Mouse (Mus musculus) frontal cortex, postnatal 10 days (tissue): ENCODE results near the gene Il10rb.

Experiments
- DNase-seq, 2 experiments: peaks; one replicate each; pipeline ENCODE4 v3.0.0; 2022; ENCODE audit warnings: low spot score in 2 of 2, mixed read lengths in 1 of 2

The Il10rb gene

DNA sequence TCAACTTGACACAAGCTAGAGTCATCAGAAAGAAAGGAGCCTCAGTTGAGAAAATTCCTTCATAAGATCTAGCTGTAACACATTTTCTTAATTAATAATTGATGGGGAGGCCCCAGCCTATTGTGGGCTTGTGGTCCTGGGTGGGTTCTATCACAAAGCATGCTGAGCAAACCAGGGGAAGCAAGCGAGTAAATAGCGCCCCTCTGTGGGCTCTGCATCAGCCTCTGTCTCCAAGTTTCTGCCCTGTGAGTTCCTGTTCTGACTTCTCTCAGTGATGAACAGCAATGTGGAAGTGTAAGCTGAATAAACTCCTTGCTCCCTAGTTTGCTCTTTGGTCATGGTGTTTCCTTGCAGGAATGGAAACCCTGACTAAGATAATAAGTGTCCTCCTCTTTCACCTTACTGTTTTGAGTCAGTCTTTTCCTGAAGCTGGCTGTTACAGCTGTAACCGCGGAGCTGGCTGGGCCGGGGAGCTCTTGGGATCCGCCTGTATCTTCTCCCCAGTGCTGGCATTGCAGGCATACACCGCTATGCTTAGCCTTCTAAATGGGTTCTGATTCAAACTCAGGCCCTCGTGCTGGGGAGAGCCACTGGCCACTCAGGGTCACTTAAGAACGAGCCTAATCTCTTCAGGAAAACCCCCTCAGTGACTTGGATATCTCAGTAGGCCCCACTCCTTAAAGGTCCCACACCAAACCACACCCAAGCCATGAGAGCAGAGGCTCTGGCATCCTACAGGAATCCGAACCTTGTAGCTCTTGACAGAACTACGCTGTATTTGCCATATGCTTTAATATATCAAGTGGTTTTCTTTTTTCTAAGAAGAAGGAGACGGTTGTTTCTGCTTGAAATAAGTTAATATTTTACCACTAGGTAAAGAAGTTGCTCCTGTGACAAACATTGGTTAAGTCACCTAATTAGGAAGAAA is 44.4 kb downstream of the Il10rb start:
- DNase-seq: no peak

- DNase-seq: no peak
Observed at GRCm38 (mm10) chr16:91451949-91452348, 46.0 kb downstream of the Il10rb start.

DNA sequence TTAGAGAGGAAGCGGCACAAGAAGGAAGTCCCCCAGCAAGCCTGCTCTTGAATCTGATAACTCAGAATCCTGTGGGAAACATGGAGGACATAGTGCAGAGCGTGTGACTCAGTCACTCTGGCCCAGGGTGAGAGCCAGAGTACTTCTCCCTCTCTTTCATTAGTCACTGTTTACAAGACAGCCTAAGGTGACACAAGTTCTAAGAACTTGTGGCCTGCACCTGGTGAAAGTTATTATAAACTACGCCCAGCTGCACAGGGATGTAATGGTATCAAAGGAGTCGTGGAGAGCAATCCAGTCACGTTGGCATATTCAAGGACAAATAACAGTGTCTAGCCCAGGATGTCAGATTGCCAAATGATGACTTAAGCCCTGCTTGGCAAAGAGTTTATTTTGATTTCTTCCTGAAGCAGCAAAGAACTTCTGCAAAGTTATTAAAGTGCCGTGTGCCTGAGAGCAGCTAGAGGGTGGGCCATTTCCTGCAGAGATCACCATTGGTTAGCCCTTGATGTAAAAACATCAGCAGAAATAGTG is 46.5 kb downstream of the Il10rb start:
- no peak for DNase-seq

GRCm38 (mm10) chr16:91455868-91456267 is 49.9 kb downstream of the Il10rb start:
- no peak for DNase-seq

- DNase-seq: no peak
Observed at GRCm38 (mm10) chr16:91458301-91458746, 52.4 kb downstream of the Il10rb start.

DNA sequence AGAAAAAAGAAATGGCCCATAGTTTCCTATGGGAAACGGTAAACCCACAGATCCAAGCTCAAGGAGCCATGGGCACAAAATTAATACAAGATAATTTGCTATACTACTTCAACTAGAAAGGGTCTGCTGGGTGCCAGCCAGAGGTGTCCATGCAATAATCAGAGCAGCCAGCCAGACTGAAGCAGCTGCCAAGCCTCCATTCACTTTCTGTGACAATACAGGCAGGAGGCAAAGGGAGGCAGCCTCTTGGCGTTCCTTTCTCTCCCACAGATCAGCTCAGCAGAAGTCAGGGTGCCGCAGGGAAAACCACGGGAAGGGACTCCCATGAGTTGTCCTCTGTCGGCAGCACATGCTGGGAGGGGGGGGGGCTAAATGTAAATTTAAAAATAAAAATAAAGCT is 53.0 kb downstream of the Il10rb start:
- no peak for DNase-seq

DNA sequence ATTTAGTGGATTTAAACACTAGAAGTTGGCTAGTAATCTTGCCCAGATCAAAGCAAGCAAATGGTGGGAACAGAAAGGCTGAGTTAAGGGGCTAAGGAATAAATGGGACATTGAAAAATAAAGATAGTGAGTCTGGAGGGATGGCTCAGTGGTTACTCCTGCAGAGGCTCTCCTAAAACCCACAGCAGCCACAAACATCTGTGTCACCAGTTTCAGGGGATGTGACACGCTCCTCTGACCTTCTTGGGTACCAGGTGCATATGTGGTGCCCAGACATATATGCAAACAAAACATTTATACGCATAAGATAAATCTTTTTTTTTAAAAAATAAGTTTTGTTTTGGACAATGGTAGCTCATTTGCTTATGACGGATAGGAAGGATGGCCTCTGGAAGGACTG is 53.4 kb downstream of the Il10rb start:
- DNase-seq: no peak

GRCm38 (mm10) chr16:91459841-91460370 is 53.9 kb downstream of the Il10rb start:
- DNase-seq: no peak

GRCm38 (mm10) chr16:91461066-91461638 is 55.2 kb downstream of the Il10rb start:
- DNase-seq: no peak

DNA sequence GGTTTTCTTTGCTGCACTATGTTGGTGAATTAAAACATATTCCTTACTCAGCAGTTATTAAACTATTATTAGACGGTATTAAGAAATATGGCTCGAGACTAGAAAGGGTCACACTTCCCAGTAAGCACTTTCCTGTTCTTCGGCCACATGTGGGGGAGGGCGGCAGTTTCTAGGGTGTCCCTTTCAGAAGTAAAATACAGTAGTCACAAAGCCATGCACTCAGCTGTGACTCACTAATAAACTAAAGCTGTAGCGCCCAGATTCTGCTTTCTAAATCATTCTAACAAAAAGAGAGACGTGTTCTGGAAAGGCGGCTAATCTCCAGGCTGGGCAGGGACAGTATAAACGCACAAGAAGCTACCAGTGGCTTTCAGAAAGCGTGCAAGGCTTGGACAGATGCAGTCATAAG is 55.8 kb downstream of the Il10rb start:
- DNase-seq: no peak

- no peak for DNase-seq
Observed at GRCm38 (mm10) chr16:91462644-91463043, 56.7 kb downstream of the Il10rb start.

- no peak for DNase-seq
Observed at GRCm38 (mm10) chr16:91463400-91463799, 57.4 kb downstream of the Il10rb start.

DNA sequence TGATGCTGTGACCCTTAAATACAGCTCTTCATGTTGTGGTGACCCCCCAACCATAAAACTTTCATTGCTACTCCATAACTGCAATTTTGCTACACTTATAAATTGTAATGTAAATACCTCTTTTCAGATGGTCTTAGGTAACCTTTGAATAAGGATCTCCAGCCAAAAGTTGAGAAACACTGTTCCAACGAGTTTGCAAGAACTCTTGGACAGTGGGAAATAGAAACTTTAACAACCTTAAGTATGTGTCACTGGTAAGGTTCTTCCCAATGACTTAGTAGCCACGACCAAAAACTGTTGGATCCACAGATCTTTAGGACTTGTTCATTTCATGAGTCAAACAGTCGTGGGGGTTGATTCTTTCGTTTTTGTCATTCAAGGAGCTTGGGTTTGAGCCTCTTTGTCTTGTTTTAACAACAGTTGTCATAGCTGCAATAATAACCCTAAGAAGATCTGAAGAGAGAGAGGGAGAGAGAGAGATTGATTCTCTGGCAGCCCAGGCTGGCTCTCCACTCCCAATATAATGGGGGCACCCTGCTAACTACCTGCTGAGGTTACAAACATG is 58.0 kb downstream of the Il10rb start:
- no peak for DNase-seq

GRCm38 (mm10) chr16:91464594-91465504 is 58.9 kb downstream of the Il10rb start:
- DNase-seq: peak; percentile 80 to 85

- no peak for DNase-seq
Observed at GRCm38 (mm10) chr16:91465505-91466240, 59.7 kb downstream of the Il10rb start.

- no peak for DNase-seq
Observed at GRCm38 (mm10) chr16:91466566-91466965, 60.6 kb downstream of the Il10rb start.

GRCm38 (mm10) chr16:91470470-91470869 is 64.5 kb downstream of the Il10rb start:
- DNase-seq: no peak

DNA sequence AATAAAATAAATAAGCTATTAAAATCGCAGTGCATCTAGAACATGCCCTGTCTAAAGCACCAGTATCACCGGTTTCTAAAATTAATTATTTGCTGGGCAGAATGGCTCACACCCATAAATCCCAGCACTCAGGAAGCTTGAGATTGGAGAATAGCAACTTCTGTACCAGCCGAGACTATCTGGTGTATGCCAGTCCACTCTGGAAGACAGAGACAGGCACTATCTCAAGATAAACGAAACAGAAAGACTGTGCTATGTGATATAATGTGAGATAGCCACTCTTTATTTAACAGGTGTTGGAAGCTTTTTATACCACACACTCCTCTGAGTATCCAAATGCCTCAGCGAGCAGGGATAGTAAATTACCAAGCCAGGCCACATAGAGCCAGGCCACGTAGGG is 65.5 kb downstream of the Il10rb start:
- DNase-seq: no peak
